Mouse (Mus musculus) layer of hippocampus, adult 9-10 months (tissue): ENCODE results near the gene St3gal3.

Experiments used
- DNase-seq: peaks from one replicate; pipeline ENCODE4 v3.0.0; 2022; ENCODE audit warnings: low spot score

Gene St3gal3

GRCm38 (mm10) chr4:118054615-118055014 is 80.1 kb downstream of the St3gal3 start:
- DNase-seq = no peak

- no peak for DNase-seq
Observed at GRCm38 (mm10) chr4:118053904-118054303, 80.8 kb downstream of the St3gal3 start.

GRCm38 (mm10) chr4:118049606-118050302 is 85.0 kb downstream of the St3gal3 start:
- no peak for DNase-seq

- DNase-seq = no peak
Observed at GRCm38 (mm10) chr4:118044510-118044909, 90.2 kb downstream of the St3gal3 start.

- no peak for DNase-seq
Observed at GRCm38 (mm10) chr4:118043331-118044002, 91.2 kb downstream of the St3gal3 start.

- no peak for DNase-seq
Observed at GRCm38 (mm10) chr4:118042671-118043320, 91.9 kb downstream of the St3gal3 start.

GRCm38 (mm10) chr4:118041145-118041544 is 93.6 kb downstream of the St3gal3 start:
- DNase-seq = no peak

- no peak for DNase-seq
Observed at GRCm38 (mm10) chr4:118040650-118041049, 94.1 kb downstream of the St3gal3 start.

- DNase-seq = no peak
Observed at GRCm38 (mm10) chr4:118039964-118040363, 94.8 kb downstream of the St3gal3 start.

GRCm38 (mm10) chr4:118038023-118038422 is 96.7 kb downstream of the St3gal3 start:
- no peak for DNase-seq

- DNase-seq = no peak
Observed at GRCm38 (mm10) chr4:118037406-118037805, 97.3 kb downstream of the St3gal3 start.

GRCm38 (mm10) chr4:118036531-118036930 is 98.2 kb downstream of the St3gal3 start:
- no peak for DNase-seq

- DNase-seq = no peak
Observed at GRCm38 (mm10) chr4:118035090-118035489, 99.6 kb downstream of the St3gal3 start.

GRCm38 (mm10) chr4:118033026-118033425 is 101.7 kb downstream of the St3gal3 start:
- DNase-seq = no peak

- no peak for DNase-seq
Observed at GRCm38 (mm10) chr4:118031776-118032170, 102.9 kb downstream of the St3gal3 start.

- DNase-seq = no peak
Observed at GRCm38 (mm10) chr4:118031132-118031775, 103.5 kb downstream of the St3gal3 start.

- DNase-seq = no peak
Observed at GRCm38 (mm10) chr4:118030330-118030729, 104.4 kb downstream of the St3gal3 start.

GRCm38 (mm10) chr4:118029892-118030291 is 104.8 kb downstream of the St3gal3 start:
- DNase-seq = no peak

GRCm38 (mm10) chr4:118028994-118029393 is 105.7 kb downstream of the St3gal3 start:
- no peak for DNase-seq

GRCm38 (mm10) chr4:118025931-118026330 is 108.8 kb downstream of the St3gal3 start:
- DNase-seq = no peak

GRCm38 (mm10) chr4:118025381-118025780 is 109.3 kb downstream of the St3gal3 start:
- DNase-seq = no peak

GRCm38 (mm10) chr4:118022811-118023210 is 111.9 kb downstream of the St3gal3 start:
- DNase-seq = no peak

GRCm38 (mm10) chr4:118022406-118022805 is 112.3 kb downstream of the St3gal3 start:
- no peak for DNase-seq
